17 mouse cellular contexts compared by ENCODE assay signal in the genomic region with DNA sequence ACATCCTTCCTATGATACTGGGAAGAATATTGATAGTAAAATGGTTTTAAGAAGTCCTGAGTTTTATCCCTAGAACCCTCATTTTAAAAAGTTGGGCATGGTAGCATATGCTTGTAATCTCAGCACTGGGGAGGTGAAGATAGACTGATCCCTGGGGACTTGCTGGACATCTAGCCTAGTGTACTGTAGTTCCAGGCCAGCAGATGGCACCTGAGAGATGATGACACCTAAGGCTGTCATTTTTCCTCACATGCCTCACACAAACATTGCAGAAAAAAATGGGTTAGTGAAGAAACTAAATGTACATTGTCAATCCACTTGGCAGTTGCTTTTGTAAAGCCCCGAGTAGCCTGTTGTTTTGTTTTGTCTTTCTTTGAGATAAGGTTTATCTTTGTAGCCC.
A peak's percentile ranks its signal among the peaks of the same experiment; 100 is the strongest.
DNase-seq lines count a peak whose midpoint lies in the region.
"Had no signal": no experiment of that assay in that cellular context is flagged by ENCODE, and none has a peak within 500 bp of the region (broad histone marks: within the 10 kb centered on the region; RNA-seq: fewer than 3 reads in every experiment).

No protein-coding gene starts in this region.

- DNase-seq in heart, adult 11 months: peak; percentile 46
- DNase-seq in heart, postnatal 36 days: no peak
- peak; percentile 19 for DNase-seq in kidney, postnatal 10 days
- DNase-seq in kidney, postnatal 4 days: no peak
- peak; percentile 34 for DNase-seq in 416B (ENCODE audit: low read depth)
- peak; percentile 4 for DNase-seq in adipocyte (ENCODE audit: low spot score)
- no peak for DNase-seq in ovary, postnatal 14 days (ENCODE audit: low spot score)
- DNase-seq: adrenal gland, postnatal 14 days; gastrocnemius, adult 2 months; heart, adult 18-20 months; heart, postnatal 10 days; kidney, adult 18-20 months; layer of hippocampus, adult 9-11 months; lung, adult 2 months; lung, postnatal 36 days; right cerebral cortex, postnatal 25 days; thymus, postnatal 25 days had no signal

- intact Hi-C loops in heart, postnatal 36 days (cut with DNase I): no loop called here

Comparison
In these comparisons a context has a peak if more than half of its experiments do, and no peak if none do; other contexts are left out.
1. DNase-seq: peak in heart, adult 11 months (single experiment), kidney, postnatal 10 days (single experiment), 416B (single experiment) and adipocyte (single experiment); none in heart, postnatal 36 days (0 of 2), kidney, postnatal 4 days (0 of 2) and ovary, postnatal 14 days (single experiment).